Mouse (Mus musculus) left cerebral cortex, adult 9 months (tissue): ENCODE data around the gene Polq.
A peak's percentile ranks its signal among the peaks of the same experiment; 100 is the strongest.
"Not testable (repeated sequence)": the region's sequence is repeated elsewhere in the genome, so short reads cannot be mapped to it uniquely, and the experiment has no call there.

Experiments used
- DNase-seq, 2 experiments: peaks; one replicate each; pipeline ENCODE4 v3.0.0; 2022; ENCODE audit warnings: low spot score in 2 of 2

Polq gene

DNA sequence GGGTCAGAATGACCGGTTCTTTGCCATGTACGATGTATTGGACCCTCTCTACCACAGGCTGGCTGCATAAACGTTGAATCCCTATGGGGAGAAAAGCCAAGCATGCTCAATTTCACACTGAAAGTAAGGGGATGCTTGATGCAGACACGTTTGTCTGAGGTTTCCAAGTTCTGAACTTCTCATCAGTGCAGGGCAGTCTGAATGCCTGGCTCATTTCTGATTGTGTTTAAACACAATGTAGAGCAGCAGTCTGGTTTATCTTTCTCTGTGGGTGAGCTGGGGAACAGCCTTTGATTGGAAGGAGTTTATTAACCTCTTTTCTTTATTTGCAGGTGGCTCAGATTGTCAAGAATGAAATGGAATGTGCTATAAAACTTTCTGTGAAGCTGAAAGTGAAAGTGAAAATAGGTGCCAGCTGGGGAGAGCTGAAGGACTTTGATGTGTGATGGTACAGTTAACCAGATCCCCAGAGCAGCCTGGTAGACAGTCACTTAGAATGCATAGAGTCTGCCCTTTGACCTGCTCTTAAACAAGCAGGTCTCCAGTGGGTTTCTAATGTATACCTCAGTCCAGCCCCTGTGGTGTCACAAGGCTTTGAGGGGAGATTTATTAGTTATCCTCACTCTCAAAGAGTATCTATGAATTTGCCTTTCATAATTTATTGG is 82.7 kb downstream of the Polq start:
- no peak for DNase-seq

DNA sequence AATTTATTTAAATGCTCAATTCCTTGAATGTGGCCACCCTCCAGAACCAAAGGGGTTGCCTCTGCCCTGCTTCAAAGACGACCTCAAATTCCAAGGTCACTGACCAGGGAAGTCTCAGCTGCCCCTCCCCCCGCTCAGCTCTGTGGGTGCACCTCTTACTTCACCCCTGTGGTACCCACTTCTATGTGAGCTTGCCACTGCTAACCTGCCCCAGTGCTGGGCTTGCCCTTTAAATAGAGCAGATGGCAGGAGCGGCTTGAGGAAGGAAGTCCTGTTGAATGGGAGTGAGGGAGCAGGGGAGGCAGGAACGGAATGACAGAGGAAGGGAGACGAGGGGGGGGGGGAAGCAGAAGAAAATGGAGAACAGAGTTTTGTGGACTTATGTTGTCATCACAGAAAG is 97.2 kb downstream of the Polq start:
- DNase-seq = no peak

DNA sequence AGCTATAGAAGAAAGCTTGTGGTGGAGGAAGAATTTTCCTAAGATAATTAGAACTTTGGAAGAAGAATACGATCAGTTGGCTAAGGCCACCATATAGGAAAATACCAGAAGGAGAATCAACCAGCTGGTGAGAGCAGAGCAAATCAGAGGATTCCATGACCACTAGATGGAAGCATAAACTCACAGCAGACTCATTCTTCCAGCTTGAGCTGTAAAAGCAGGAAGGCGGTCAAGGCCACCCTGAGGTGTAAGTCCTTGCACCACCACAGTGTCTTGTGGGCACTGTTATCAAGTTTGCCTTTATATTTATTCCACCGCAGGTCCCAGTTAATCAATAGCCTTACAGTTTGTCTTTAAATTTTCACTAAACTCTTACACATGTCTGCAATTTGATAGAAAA is 97.7 kb downstream of the Polq start:
- DNase-seq = peak in 1 of 2 experiments; percentile 52

DNA sequence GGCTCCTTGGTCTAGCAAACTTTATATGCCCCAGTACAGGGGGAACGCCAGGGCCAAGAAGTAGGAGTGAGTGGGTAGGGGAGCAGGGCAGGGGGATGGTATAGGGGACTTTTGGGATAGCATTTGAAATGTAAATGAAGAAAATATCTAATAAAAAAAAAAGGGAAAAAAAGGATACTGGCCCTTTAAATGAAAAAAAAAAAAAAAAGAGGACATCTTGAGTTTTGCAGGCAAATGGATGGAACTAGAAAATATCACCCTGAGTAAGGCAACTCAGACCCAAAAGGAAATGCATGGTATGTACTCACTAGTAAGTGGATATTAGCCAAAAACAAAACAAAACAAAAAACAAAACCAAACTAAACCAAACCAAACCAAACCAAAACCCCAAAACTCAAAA is 113.6 kb downstream of the Polq start:
- not testable (repeated sequence) for DNase-seq
